Mouse (Mus musculus) lung, adult 2 months (tissue): ENCODE data around the gene Gse1. TPM values are rescaled to one million over a fixed set of nuclear protein-coding genes. Genes with fewer than 3 reads are reported as not detected.

Experiments used
- DNase-seq: peaks from one replicate; pipeline ENCODE4 v3.0.0; 2022
- H3K4me1 ChIP-seq: fragments of 200-500 bp; 2 replicates; pipeline ENCODE4 v1.6.1; 2011; ENCODE audit warnings: low read length; ENCODE audit not compliant: control insufficient read depth, insufficient read depth
- H3K4me3 ChIP-seq: fragments of 200-500 bp; replicated peaks from 2 replicates; pipeline ENCODE3; 2011; ENCODE audit warnings: low read depth, mild to moderate bottlenecking, control low read depth, low read length; ENCODE audit errors: extremely low read depth
- CTCF ChIP-seq: fragments of 200-500 bp; IDR thresholded peaks from 2 replicates; pipeline ENCODE4 v1.5.1; 2011; ENCODE audit warnings: mild to moderate bottlenecking, low read length, control low read depth; ENCODE audit not compliant: insufficient read depth
- POLR2A ChIP-seq: fragments of 200-500 bp; IDR thresholded peaks from 2 replicates; pipeline ENCODE4 v1.6.1; 2011; ENCODE audit warnings: low read depth, mild to moderate bottlenecking, control low read depth, low read length, borderline replicate concordance; ENCODE audit errors: extremely low read depth
- WGBS: fragments of 180-500 bp; shearing (Covaris S2); methylation state at CpG from one replicate; pipeline ENCODE4 v1.1.7; 2018; 5-methylcytosine and 5-hydroxymethylcytosine counted together
- polyA plus RNA-seq: library from polyadenylated mRNA; depleted of rRNA; stranded (reverse); fragments of >200 nt; gene quantifications from 2 replicates; pipeline ENCODE4 v1.2.3, GENCODE M21; 2012

Gse1 gene
- polyA plus RNA-seq, 1 experiment: 35.6 TPM

DNA sequence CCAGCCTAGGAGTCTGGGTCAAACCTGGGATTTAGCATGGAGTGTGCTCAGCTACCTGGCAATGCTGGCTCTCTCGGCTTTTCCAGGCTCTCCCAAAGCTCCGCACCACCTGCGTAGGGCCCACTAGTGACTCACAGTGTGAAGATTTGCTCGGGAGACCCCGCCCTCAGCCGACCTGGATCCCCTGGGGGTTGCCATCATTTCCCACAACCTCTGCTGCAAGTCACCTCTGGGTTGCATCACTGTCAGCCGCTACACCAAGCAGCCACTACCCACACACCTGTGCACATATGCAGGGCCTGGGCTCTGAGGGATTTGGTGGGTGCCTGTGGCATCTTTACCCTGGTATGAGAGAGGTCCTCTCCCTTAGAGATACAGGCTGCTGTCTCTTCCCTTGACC is 239.3 kb downstream of the Gse1 start:
- Histone ChIP-seq H3K4me1 (peaks cover 2% of the 10 kb centered on the region; the same call in 1 of the 2 replicates), H3K4me3 (no peak overlapping the region)
- 90% methylated on average over 7 of the region's 7 CpGs for WGBS
- TF ChIP-seq POLR2A (no peak), CTCF (no peak)
- no peak for DNase-seq

DNA sequence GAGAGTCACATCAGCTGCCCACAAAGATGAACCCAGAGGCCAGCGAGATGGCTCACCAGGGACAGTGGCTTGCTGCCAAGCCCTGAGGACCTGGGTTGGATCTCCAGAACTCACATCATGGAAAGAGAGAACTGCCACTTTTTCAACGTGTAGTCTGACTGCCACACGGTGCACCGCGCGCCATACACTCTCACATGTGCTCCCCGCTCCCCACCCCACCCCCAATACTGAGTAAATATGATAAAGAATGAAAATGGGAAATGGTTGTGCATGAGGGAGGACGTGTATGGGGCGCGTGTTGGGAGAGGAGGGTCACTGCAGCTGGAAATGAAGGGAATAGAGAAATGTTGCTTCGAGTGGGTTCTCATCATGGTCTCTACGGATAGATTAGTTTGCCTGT is 241.9 kb downstream of the Gse1 start:
- peaks cover 15% of the 10 kb centered on the region for H3K4me1 ChIP-seq
- WGBS: 91% methylated on average over 12 of the region's 12 CpGs
- H3K4me3 ChIP-seq: no peak overlapping the region
- DNase-seq: no peak
- TF ChIP-seq CTCF (no peak), POLR2A (no peak)

DNA sequence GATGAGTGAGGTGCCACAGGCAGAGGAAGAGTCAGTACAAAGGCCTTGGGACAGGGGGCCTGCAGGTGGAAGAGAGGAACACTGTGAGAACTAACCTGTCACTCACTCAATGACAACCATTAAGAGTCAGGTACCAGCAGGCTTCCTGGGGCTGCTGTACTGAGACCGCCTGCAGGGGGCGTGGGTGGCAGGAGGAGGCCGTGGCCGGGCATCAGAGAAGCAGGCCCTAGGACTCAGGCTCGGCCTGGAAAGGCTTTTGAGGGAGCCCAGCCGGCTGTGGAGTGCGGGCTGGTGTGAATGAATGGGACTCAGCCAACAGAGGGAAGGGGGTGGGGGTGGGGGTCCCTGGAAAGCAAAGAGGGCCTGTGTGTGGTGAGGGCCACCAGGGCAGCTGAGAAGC is 242.9 kb downstream of the Gse1 start:
- TF ChIP-seq CTCF (0 out of 2 replicates have a peak, but pooled peaks have one; percentile 12), POLR2A (no peak)
- DNase-seq: peak; percentile 47
- 31% methylated on average over 7 of the region's 7 CpGs for WGBS
- no peak overlapping the region for H3K4me3 ChIP-seq
- peaks cover 19% of the 10 kb centered on the region for H3K4me1 ChIP-seq

DNA sequence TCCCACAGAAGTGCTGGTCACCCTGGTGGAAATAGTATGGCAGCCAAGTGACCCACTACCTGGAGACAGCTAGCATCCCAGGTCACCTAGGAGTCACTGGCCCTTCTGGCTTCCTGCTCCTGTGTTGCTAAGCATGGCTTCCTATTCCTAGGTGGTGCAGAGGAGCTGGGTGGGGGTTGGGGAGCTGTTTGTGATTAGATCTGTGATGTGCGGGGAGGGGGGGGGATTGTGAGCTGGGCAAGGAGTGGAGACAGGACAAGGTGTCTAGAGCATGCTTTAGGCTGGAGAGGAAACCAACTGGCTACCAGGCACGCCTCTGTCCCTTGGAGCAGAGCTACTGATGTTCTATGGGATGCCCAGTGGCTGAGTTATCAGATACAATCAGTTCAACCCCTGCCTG is 243.5 kb downstream of the Gse1 start:
- H3K4me1 ChIP-seq: peaks cover 19% of the 10 kb centered on the region
- no peak for TF ChIP-seq CTCF
- no peak for TF ChIP-seq POLR2A
- WGBS: 51% methylated on average over 2 of the region's 2 CpGs
- DNase-seq: no peak
- H3K4me3 ChIP-seq: no peak overlapping the region

- no peak overlapping the region for H3K4me3 ChIP-seq
- TF ChIP-seq POLR2A (no peak), CTCF (no peak)
- peaks cover 19% of the 10 kb centered on the region for H3K4me1 ChIP-seq
- no peak for DNase-seq
- 75% methylated on average over 16 of the region's 16 CpGs for WGBS
Measured at GRCm38 (mm10) chr8:120472230-120472629, 244.0 kb downstream of the Gse1 start.

GRCm38 (mm10) chr8:120473729-120474364 is 245.6 kb downstream of the Gse1 start:
- Histone ChIP-seq H3K4me1 (peaks cover 19% of the 10 kb centered on the region), H3K4me3 (no peak overlapping the region)
- WGBS: 68% methylated on average over 13 of the region's 13 CpGs
- TF ChIP-seq POLR2A (no peak), CTCF (no peak)
- no peak for DNase-seq

DNA sequence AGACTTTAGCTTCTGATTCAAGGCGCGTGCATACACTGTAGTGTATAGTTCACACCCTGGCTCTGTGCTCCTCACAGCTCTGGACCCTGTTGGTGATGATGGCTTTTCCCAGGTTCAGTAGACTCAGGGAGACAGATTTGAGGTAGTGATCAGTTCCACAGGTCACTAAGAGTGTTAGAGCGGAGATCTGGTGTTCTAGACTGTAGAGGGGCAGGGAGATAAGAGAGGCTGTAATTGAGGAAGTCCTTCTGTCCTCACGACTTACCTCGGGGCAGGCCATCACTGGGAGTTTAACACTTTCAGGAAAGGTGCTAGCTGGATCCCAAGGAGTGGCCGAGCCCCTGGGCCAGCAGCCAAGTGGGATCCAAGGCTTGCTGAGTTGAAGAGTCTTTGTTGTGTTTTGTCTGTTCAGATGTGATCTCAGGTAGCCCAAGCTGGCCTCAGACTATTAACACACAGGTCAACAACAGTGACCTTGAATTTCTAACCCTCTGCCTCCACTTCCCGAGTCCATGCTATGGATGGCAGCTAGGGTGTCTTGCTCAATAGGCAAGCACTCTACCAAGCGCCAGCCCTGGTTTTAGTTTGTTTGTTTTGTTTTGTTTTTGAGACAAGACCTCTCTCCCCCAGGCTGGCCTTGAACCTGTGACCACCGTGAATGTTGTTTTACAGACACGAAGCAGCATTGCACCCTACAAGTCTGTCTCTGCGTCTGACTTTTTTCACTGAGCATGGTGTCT is 246.4 kb downstream of the Gse1 start:
- no peak for DNase-seq
- 65% methylated on average over 11 of the region's 11 CpGs for WGBS
- H3K4me3 ChIP-seq: no peak overlapping the region
- H3K4me1 ChIP-seq: peaks cover 19% of the 10 kb centered on the region
- TF ChIP-seq POLR2A (no peak), CTCF (no peak)

- no peak for DNase-seq
- 63% methylated on average over 10 of the region's 10 CpGs for WGBS
- H3K4me1 ChIP-seq: peaks cover 19% of the 10 kb centered on the region
- TF ChIP-seq POLR2A: no peak
- no peak for TF ChIP-seq CTCF
- no peak overlapping the region for H3K4me3 ChIP-seq
Measured at GRCm38 (mm10) chr8:120475462-120476201, 247.4 kb downstream of the Gse1 start.

GRCm38 (mm10) chr8:120476711-120477575 is 248.7 kb downstream of the Gse1 start:
- no peak for DNase-seq
- Histone ChIP-seq H3K4me1 (peaks cover 19% of the 10 kb centered on the region), H3K4me3 (no peak overlapping the region)
- 77% methylated on average over 25 of the region's 25 CpGs for WGBS
- TF ChIP-seq CTCF: no peak
- TF ChIP-seq POLR2A: no peak
